In genomic region chr14:6889521-6890012, GRCm38 (mm10) we compare ENCODE assay signal across 8 mouse cellular contexts. TPM values are rescaled to one million over a fixed set of nuclear protein-coding genes. Genes with fewer than 3 reads are reported as not detected.
DNase-seq lines count a peak whose midpoint lies in the region; ATAC-seq and TF ChIP-seq lines count a peak whose summit lies in the region.
"Not testable (repeated sequence)": the region's sequence is repeated elsewhere in the genome, so short reads cannot be mapped to it uniquely, and the experiment has no call there.
"Had no signal": no experiment of that assay in that cellular context is flagged by ENCODE, and none has a peak within 500 bp of the region (broad histone marks: within the 10 kb centered on the region; RNA-seq: fewer than 3 reads in every experiment).

Gene Gm3667 (minus strand): TSS chr14:6889962.

- not testable (repeated sequence) for H3K36me3 ChIP-seq in forebrain, embryonic 12.5 days (replicated peaks); heart, embryonic 10.5 days; hindbrain, embryonic 14.5 days (replicated peaks; ENCODE audit: control insufficient read depth, insufficient read depth); liver, embryonic 15.5 days (replicated peaks)

- not testable (repeated sequence) for ATAC-seq in forebrain, embryonic 12.5 days (ENCODE audit: low FRiP score); hindbrain, embryonic 14.5 days (ENCODE audit: low FRiP score); liver, embryonic 15.5 days (ENCODE audit: insufficient read depth)

- peak within 1 kb of the TSS; percentile 57 for H3K4me2 ChIP-seq in forebrain, embryonic 12.5 days
- peak within 1 kb of the TSS; percentile 52 for H3K4me2 ChIP-seq in hindbrain, embryonic 14.5 days (replicated peaks)
- H3K4me2 ChIP-seq in liver, embryonic 15.5 days, result peak within 1 kb of the TSS; percentile 15; the same call in 1 of the 2 replicates

- not testable (repeated sequence) for H3K27me3 ChIP-seq in forebrain, embryonic 12.5 days; heart, embryonic 10.5 days (ENCODE audit: insufficient read depth, poor library complexity, severe bottlenecking); hindbrain, embryonic 14.5 days (ENCODE audit: control insufficient read depth, insufficient read depth, low read length); liver, embryonic 15.5 days

- DNase-seq in brain, embryonic 14.5 days (ENCODE audit: low read depth), result peak; percentile 12
- DNase-seq in heart, embryonic 10.5 days (ENCODE audit: low spot score); hindbrain, embryonic 14.5 days (ENCODE audit: low spot score): not testable (repeated sequence)
- DNase-seq in kidney, postnatal 14 days, result peak; percentile 22
- peak; percentile 16 for DNase-seq in neural tube, embryonic 10.5 days (ENCODE audit: extremely low spot score, low spot score)

- H3K9ac ChIP-seq in forebrain, embryonic 12.5 days, result peak within 1 kb of the TSS; percentile 49
- peak within 1 kb of the TSS; percentile 64 for H3K9ac ChIP-seq in hindbrain, embryonic 14.5 days
- not testable (repeated sequence) for H3K9ac ChIP-seq in liver, embryonic 15.5 days

- not testable (repeated sequence) for H3K9me3 ChIP-seq in forebrain, embryonic 12.5 days; heart, embryonic 10.5 days; hindbrain, embryonic 14.5 days (ENCODE audit: control insufficient read depth, low read length); liver, embryonic 15.5 days (replicated peaks)

- not testable (repeated sequence) for TF ChIP-seq POLR2A in brain, embryonic 14.5 days (IDR thresholded peaks at IDR 0.05; ENCODE audit: borderline replicate concordance, extremely low read depth, insufficient read depth, insufficient read length, poor library complexity, severe bottlenecking)

- not testable (repeated sequence) for H3K27ac ChIP-seq in forebrain, embryonic 12.5 days; liver, embryonic 15.5 days (replicated peaks)
- H3K27ac ChIP-seq in heart, embryonic 10.5 days, result peak within 1 kb of the TSS; percentile 64; the same call in 1 of the 2 replicates
- H3K27ac ChIP-seq in hindbrain, embryonic 14.5 days, result 0 out of 2 replicates have a peak within 1 kb of the TSS, but pooled peaks have one; percentile 38

- 0% methylated on average over 10 of the region's 43 CpGs for WGBS in forebrain, embryonic 12.5 days
- 1% methylated on average over 15 of the region's 43 CpGs for WGBS in heart, embryonic 10.5 days
- 2% methylated on average over 15 of the region's 43 CpGs for WGBS in hindbrain, embryonic 14.5 days
- 1% methylated on average over 27 of the region's 43 CpGs for WGBS in liver, embryonic 15.5 days (ENCODE audit: insufficient replicate concordance)

- peak within 1 kb of the TSS; percentile 47 for H3K4me3 ChIP-seq in forebrain, embryonic 12.5 days (replicated peaks)
- H3K4me3 ChIP-seq in heart, embryonic 10.5 days, result peak within 1 kb of the TSS; percentile 54
- peak within 1 kb of the TSS; percentile 42 for H3K4me3 ChIP-seq in hindbrain, embryonic 14.5 days (replicated peaks; ENCODE audit: low read length)
- not testable (repeated sequence) for H3K4me3 ChIP-seq in liver, embryonic 15.5 days (replicated peaks)

- not testable (repeated sequence) for H3K4me1 ChIP-seq in forebrain, embryonic 12.5 days; heart, embryonic 10.5 days; hindbrain, embryonic 14.5 days (replicated peaks; ENCODE audit: control insufficient read depth, insufficient read depth, low read length); liver, embryonic 15.5 days (replicated peaks)

- not testable (repeated sequence) for TF ChIP-seq CTCF in brain, embryonic 14.5 days (IDR thresholded peaks at IDR 0.05; ENCODE audit: borderline replicate concordance, extremely low read depth, insufficient read depth, insufficient read length)

RNA-seq across cellular contexts. Expression of gene Gm3667, which starts in this region (rescaled TPM):
- 8.5 TPM in 2 replicates for polyA plus RNA-seq in brain, embryonic 14.5 days (2012; rRNA removed)
- polyA plus RNA-seq in forebrain, embryonic 12.5 days (2016; fragmentation: Nextera tagmentation; extraction: Ambion mirVana), result 2.4 and 2.9 TPM in 2 replicates
- polyA plus RNA-seq in heart, embryonic 10.5 days (2016; fragmentation: Nextera tagmentation; extraction: Ambion mirVana), result 1.6 TPM in 2 replicates
- polyA plus RNA-seq in hindbrain, embryonic 14.5 days (2014; fragmentation: Nextera tagmentation; extraction: Ambion mirVana), result 11.7 and 13.4 TPM in 2 replicates
- not detected in 2 replicates for polyA plus RNA-seq in liver, embryonic 15.5 days (2015; fragmentation: Nextera tagmentation; extraction: Ambion mirVana)
- polyA plus RNA-seq: G1E had no signal
